Mouse (Mus musculus) CH12.LX (cell line): ENCODE results near the gene Adamts7. TPM values are rescaled to one million over a fixed set of nuclear protein-coding genes. Genes with fewer than 3 reads are reported as not detected.
A peak's percentile ranks its signal among the peaks of the same experiment; 100 is the strongest.

Experiments
- DNase-seq: peaks from one replicate; pipeline ENCODE4 v3.0.0-alpha.2; 2013; ENCODE audit errors: extremely low read depth
- H3K27ac ChIP-seq: 2 replicates; pipeline ENCODE4 v1.5.1; 2012; ENCODE audit warnings: low read depth, mild to moderate bottlenecking, control low read depth, moderate library complexity; ENCODE audit not compliant: insufficient read depth
- H3K27me3 ChIP-seq: replicated peaks from 2 replicates; pipeline ENCODE3; 2012; ENCODE audit warnings: inconsistent platforms
- H3K36me3 ChIP-seq, 2 experiments: replicated peaks in 1 of 2; 2 replicates each; pipeline versions ENCODE3 to v1.6.1; 2012; ENCODE audit warnings: inconsistent platforms in 1 of 2, low read length in 1 of 2, mild to moderate bottlenecking in 1 of 2, mixed read lengths in 1 of 2, moderate library complexity in 1 of 2; ENCODE audit not compliant: control insufficient read depth in 1 of 2, insufficient read depth in 1 of 2
- H3K4me1 ChIP-seq, 2 experiments: 2 replicates each; pipeline ENCODE4 v1.6.1; 2012; ENCODE audit warnings: inconsistent platforms in 1 of 2, moderate library complexity in 1 of 2; ENCODE audit not compliant: insufficient read depth in 2 of 2, control insufficient read depth in 1 of 2
- H3K4me2 ChIP-seq: 2 replicates; pipeline ENCODE4 v1.6.1; 2012; ENCODE audit warnings: low read depth, mild to moderate bottlenecking, control low read depth; ENCODE audit not compliant: poor library complexity, insufficient read depth, severe bottlenecking
- H3K4me3 ChIP-seq, 3 experiments: fragments of 150-350 bp in 1 of 3; sonication (generic) in 1 of 3; replicated peaks in 1 of 3; 2 replicates each; pipeline versions ENCODE3 to v1.5.1; 2011 to 2012; ENCODE audit warnings: low read depth in 2 of 3, low read length in 2 of 3, mild to moderate bottlenecking in 2 of 3, moderate library complexity in 2 of 3, control low read depth in 1 of 3, improper control_type of control experiment in 1 of 3, inconsistent platforms in 1 of 3, mixed read lengths in 1 of 3; ENCODE audit not compliant: poor library complexity in 1 of 3
- H3K79me2 ChIP-seq: replicated peaks from 2 replicates; pipeline ENCODE4 v1.6.1; 2012; ENCODE audit warnings: mild to moderate bottlenecking, moderate library complexity; ENCODE audit not compliant: control insufficient read depth, poor library complexity, insufficient read depth, severe bottlenecking; ENCODE audit errors: extremely low read depth
- H3K9ac ChIP-seq: 2 replicates; pipeline ENCODE4 v1.6.1; 2012; ENCODE audit warnings: low read depth, mild to moderate bottlenecking, control low read depth, moderate library complexity; ENCODE audit not compliant: insufficient read depth
- H3K9me3 ChIP-seq: replicated peaks from 2 replicates; pipeline ENCODE3; 2012; ENCODE audit warnings: low read length, inconsistent platforms, mixed read lengths
- BHLHE40 ChIP-seq: IDR thresholded peaks from 2 replicates; pipeline ENCODE4 v1.6.1; 2011; ENCODE audit warnings: mild to moderate bottlenecking, low read depth, low read length, improper control_type of control experiment
- CHD2 ChIP-seq: IDR thresholded peaks from 2 replicates; pipeline ENCODE4 v1.6.1; 2011; ENCODE audit warnings: low read length, improper control_type of control experiment
- EP300 ChIP-seq: IDR thresholded peaks from 2 replicates; pipeline ENCODE4 v1.6.1; 2011; ENCODE audit warnings: low read length, improper control_type of control experiment
- ETS1 ChIP-seq: conservative IDR thresholded peaks from 2 replicates; pipeline ENCODE4 v1.6.1; 2012; ENCODE audit warnings: low read depth, mild to moderate bottlenecking, inconsistent platforms, low read length, improper control_type of control experiment, moderate library complexity
- IRF4 ChIP-seq: IDR thresholded peaks from 2 replicates; pipeline ENCODE4 v1.6.1; 2014; ENCODE audit warnings: low read depth, mild to moderate bottlenecking, inconsistent platforms, low read length, improper control_type of control experiment
- KAT2A ChIP-seq: IDR thresholded peaks from 2 replicates; pipeline ENCODE4 v1.6.1; 2012; ENCODE audit warnings: low read length, improper control_type of control experiment, inconsistent platforms; ENCODE audit not compliant: insufficient replicate concordance
- MAFK ChIP-seq: IDR thresholded peaks from 2 replicates; pipeline ENCODE4 v1.6.1; 2011; ENCODE audit warnings: low read length, improper control_type of control experiment; ENCODE audit not compliant: insufficient replicate concordance
- MAX ChIP-seq: IDR thresholded peaks from 2 replicates; pipeline ENCODE4 v1.6.1; 2011; ENCODE audit warnings: low read length, improper control_type of control experiment
- MAZ ChIP-seq: IDR thresholded peaks from 2 replicates; pipeline ENCODE4 v1.6.1; 2012; ENCODE audit warnings: low read depth, mild to moderate bottlenecking, inconsistent platforms, low read length, improper control_type of control experiment, moderate library complexity
- MEF2A ChIP-seq: IDR thresholded peaks from 2 replicates; pipeline ENCODE4 v1.6.1; 2014; ENCODE audit warnings: low read depth, mild to moderate bottlenecking, inconsistent platforms, low read length, improper control_type of control experiment, borderline replicate concordance
- NELFE ChIP-seq: IDR thresholded peaks from 2 replicates; pipeline ENCODE4 v1.6.1; 2011; ENCODE audit warnings: low read depth, low read length, improper control_type of control experiment
- NRF1 ChIP-seq: IDR thresholded peaks from 2 replicates; pipeline ENCODE4 v1.6.1; 2014; ENCODE audit warnings: low read depth, mild to moderate bottlenecking, inconsistent platforms, low read length, improper control_type of control experiment, moderate library complexity
- POLR2AphosphoS2 ChIP-seq: IDR thresholded peaks from 2 replicates; pipeline ENCODE4 v1.6.1; 2011; ENCODE audit warnings: low read depth, low read length, improper control_type of control experiment
- RAD21 ChIP-seq: IDR thresholded peaks from 2 replicates; pipeline ENCODE4 v1.6.1; 2011; ENCODE audit warnings: low read depth, mild to moderate bottlenecking, low read length, improper control_type of control experiment, moderate library complexity
- SIN3A ChIP-seq: IDR thresholded peaks from 2 replicates; pipeline ENCODE4 v1.6.1; 2012; ENCODE audit warnings: low read length, improper control_type of control experiment, inconsistent platforms
- SMC3 ChIP-seq: IDR thresholded peaks from 2 replicates; pipeline ENCODE4 v1.6.1; 2011; ENCODE audit warnings: low read depth, low read length, improper control_type of control experiment
- TCF12 ChIP-seq: IDR thresholded peaks from 2 replicates; pipeline ENCODE4 v1.6.1; 2014; ENCODE audit warnings: low read depth, mild to moderate bottlenecking, inconsistent platforms, low read length, improper control_type of control experiment
- USF1 ChIP-seq: IDR thresholded peaks from 2 replicates; pipeline ENCODE4 v1.6.1; 2014; ENCODE audit warnings: low read depth, mild to moderate bottlenecking, inconsistent platforms, low read length, improper control_type of control experiment
- USF2 ChIP-seq: conservative IDR thresholded peaks from 2 replicates; pipeline ENCODE4 v1.6.1; 2011; ENCODE audit warnings: low read depth, low read length, improper control_type of control experiment
- ZMIZ1 ChIP-seq: IDR thresholded peaks from 2 replicates; pipeline ENCODE4 v1.6.1; 2012; ENCODE audit warnings: low read depth, mild to moderate bottlenecking, inconsistent platforms, low read length, improper control_type of control experiment
- dilution Hi-C: fragments of 300-500 bp; cut with MboI; formaldehyde crosslinking; loops from 2 replicates; pipeline ENCODE4 v1.14.3; 2020; ENCODE audit warnings: low sequenced_read_pairs; ENCODE audit not compliant: extremely low pct_unique_long_range_greater_than_20kb, extremely low pct_ligation_motif_present
- in situ Hi-C: fragments of 300-500 bp; cut with MboI; formaldehyde crosslinking; loops from 3 replicates; pipeline ENCODE4 v1.14.3; 2019; ENCODE audit warnings: low sequenced_read_pairs, low pct_ligation_motif_present, low pct_unique_long_range_greater_than_20kb, mixed read lengths
- polyA plus RNA-seq: library from polyadenylated mRNA; unstranded; fragments of >175 nt; gene quantifications from 2 replicates; pipeline ENCODE4 v1.2.1, GENCODE M21; 2012; ENCODE audit warnings: low read depth; ENCODE audit not compliant: insufficient read length
- total RNA-seq, 2 experiments: library from RNA; depleted of rRNA; stranded (reverse); fragments of 300-350 nt in 1 of 2; fragments of >200 nt in 1 of 2; gene quantifications; 2 replicates each; pipeline ENCODE4 v1.2.3; 2012 to 2014

Adamts7 gene
- total and polyA plus RNA-seq, 3 experiments: 4.7 to 15.7 (median 9.2) TPM

GRCm38 (mm10) chr9:90198531-90199449 is 35.9 kb downstream of the Adamts7 start:
- peak overlapping the region; percentile 79 for H3K27ac ChIP-seq
- H3K9me3 ChIP-seq: no peaks in the 10 kb centered on the region
- in situ Hi-C loops: loop anchor here (5.0 kb wide), 1 partner anchor 86 kb away; the partner anchor contains the start of gene Morf4l1
- no peak overlapping the region for H3K9ac ChIP-seq
- peak overlapping the region in 1 of 3 experiments; percentile 1 for H3K4me3 ChIP-seq
- H3K4me1 ChIP-seq: peaks cover 66 to 94% of the 10 kb centered on the region in 2 experiments
- dilution Hi-C loops: no loop called here
- TF ChIP-seq SIN3A (no peak), CHD2 (peak; percentile 88), MAZ (peak; percentile 91), KAT2A (peak; percentile 64; the same call in 1 of the 2 replicates), ZMIZ1 (no peak), TCF12 (peak; percentile 99), NRF1 (peak; percentile 10; the same call in 1 of the 2 replicates), IRF4 (peak; percentile 71), POLR2AphosphoS2 (no peak), EP300 (peak; percentile 88), SMC3 (peak; percentile 33), ETS1 (peak; percentile 94), RAD21 (peak; percentile 11), MAX (0 out of 2 replicates have a peak, but pooled peaks have one; percentile 30), USF1 (peak; percentile 91), MEF2A (peak; percentile 88), MAFK (0 out of 2 replicates have a peak, but pooled peaks have one; percentile 33), BHLHE40 (peak; percentile 97), USF2 (peak; percentile 87), NELFE (no peak)
- DNase-seq: peak; percentile 85
- H3K36me3 ChIP-seq: peaks cover 5 to 58% of the 10 kb centered on the region in 2 experiments
- H3K4me2 ChIP-seq: peak overlapping the region; percentile 13
- no peaks in the 10 kb centered on the region for H3K27me3 ChIP-seq
- no peaks in the 10 kb centered on the region for H3K79me2 ChIP-seq
